Mouse (Mus musculus) forebrain, embryonic 10.5 days (tissue): ENCODE measurements at regions not wholly inside any gene's neighbourhood (a gene's known extent, or its start where the extent isn't known, plus 50 kb on each side); places are given as distances from the start of the nearest gene placed in this dataset.

Source experiments
- DNase-seq: peaks from one replicate; pipeline ENCODE4 v3.0.0-alpha.2; 2017; ENCODE audit warnings: low spot score; ENCODE audit errors: extremely low spot score
- H3K27ac ChIP-seq: fragments of 300-500 bp; sonication (generic); 2 replicates; pipeline ENCODE4 v1.5.1; 2016; ENCODE audit warnings: mild to moderate bottlenecking
- H3K27me3 ChIP-seq: fragments of 300-500 bp; sonication (generic); 2 replicates; pipeline ENCODE4 v1.6.1; 2016; ENCODE audit warnings: mild to moderate bottlenecking; ENCODE audit not compliant: poor library complexity, severe bottlenecking
- H3K36me3 ChIP-seq: fragments of 300-500 bp; sonication (generic); replicated peaks from 2 replicates; pipeline ENCODE4 v1.6.1; 2016; ENCODE audit warnings: mild to moderate bottlenecking, moderate library complexity
- H3K4me1 ChIP-seq: fragments of 300-500 bp; sonication (generic); 2 replicates; pipeline ENCODE4 v1.6.1; 2016
- H3K4me3 ChIP-seq: fragments of 300-500 bp; sonication (generic); 2 replicates; pipeline ENCODE4 v1.5.1; 2016; ENCODE audit warnings: mild to moderate bottlenecking, moderate library complexity
- H3K9me3 ChIP-seq: fragments of 300-500 bp; sonication (generic); 2 replicates; pipeline ENCODE4 v1.6.1; 2016; ENCODE audit warnings: mild to moderate bottlenecking, moderate library complexity
- WGBS: fragments of 180-500 bp; shearing (Covaris S2); methylation state at CpG from one replicate; pipeline ENCODE4 v1.1.7; 2016; 5-methylcytosine and 5-hydroxymethylcytosine counted together

DNA sequence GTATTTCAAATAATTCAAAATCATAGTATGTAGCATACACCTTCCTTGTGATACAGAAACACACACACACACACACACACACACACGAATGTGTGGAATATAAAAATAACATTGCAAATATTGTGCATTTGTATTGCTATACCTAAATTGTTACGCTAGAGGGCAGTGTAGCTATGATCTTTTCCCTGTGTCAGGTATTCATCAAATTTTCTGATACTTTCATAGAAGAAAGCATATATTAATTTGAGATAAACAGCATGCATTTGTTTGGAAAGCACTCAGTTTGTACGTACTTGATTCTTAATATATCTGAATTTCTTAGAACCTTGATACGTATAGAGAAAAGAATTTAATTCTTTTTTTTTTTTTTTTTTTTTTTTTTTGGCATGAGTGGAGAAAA lies 1700.9 kb upstream of the Sel1l start:
- Histone ChIP-seq H3K9me3 (no peaks in the 10 kb centered on the region), H3K4me1 (no peaks in the 10 kb centered on the region), H3K27ac (no peak overlapping the region), H3K4me3 (no peak overlapping the region), H3K36me3 (no peaks in the 10 kb centered on the region), H3K27me3 (no peaks in the 10 kb centered on the region)
- 41% methylated on average over 4 of the region's 4 CpGs for WGBS
- DNase-seq = no peak

DNA sequence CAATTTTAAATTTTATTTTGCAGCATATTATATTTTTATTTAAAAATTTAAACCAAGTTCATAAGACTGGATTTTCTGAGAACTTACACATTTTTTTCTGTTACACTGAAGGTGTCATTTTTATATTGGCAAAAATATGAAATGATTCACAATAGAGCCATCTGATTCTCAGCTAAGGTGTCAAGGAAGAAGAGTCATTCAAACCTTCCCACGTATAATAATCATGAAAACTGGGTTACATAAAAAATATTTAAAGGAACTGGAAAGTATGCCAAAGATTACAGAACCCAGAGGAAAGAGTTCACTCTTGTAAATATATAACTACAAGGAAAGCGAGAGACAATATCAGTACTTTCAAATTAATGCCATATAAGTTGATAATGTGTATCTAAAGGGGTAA lies 1674.5 kb upstream of the Sel1l start:
- Histone ChIP-seq H3K27me3 (no peaks in the 10 kb centered on the region), H3K36me3 (no peaks in the 10 kb centered on the region), H3K4me1 (no peaks in the 10 kb centered on the region), H3K9me3 (no peaks in the 10 kb centered on the region), H3K27ac (no peak overlapping the region), H3K4me3 (no peak overlapping the region)
- 82% methylated on average over 2 of the region's 2 CpGs for WGBS
- DNase-seq = no peak

DNA sequence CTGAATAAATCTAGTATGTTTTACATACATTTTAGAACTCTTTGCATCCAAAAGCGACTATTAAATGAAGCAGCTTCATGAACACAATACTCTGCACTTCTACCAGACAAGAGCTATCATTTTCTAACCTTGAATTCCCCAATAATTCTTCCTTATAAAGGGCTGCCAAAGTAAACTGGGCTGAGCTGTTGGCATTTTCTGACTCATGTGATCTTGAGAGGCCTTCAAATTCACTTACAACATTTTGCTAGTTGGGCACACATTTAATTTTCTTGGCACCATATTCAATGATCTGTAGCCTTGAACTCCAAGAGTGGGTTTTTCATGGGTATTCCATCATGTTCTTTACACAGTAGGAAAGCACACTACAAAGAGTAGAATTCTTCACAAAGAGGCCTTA lies 1637.4 kb upstream of the Sel1l start:
- 88% methylated on average over 1 of the region's 1 CpGs for WGBS
- DNase-seq = no peak

GRCm38 (mm10) chr12:93462106-93462505 lies 1613.1 kb upstream of the Sel1l start:
- Histone ChIP-seq H3K27ac (no peak overlapping the region), H3K4me1 (no peaks in the 10 kb centered on the region), H3K27me3 (no peaks in the 10 kb centered on the region), H3K9me3 (no peaks in the 10 kb centered on the region), H3K36me3 (no peaks in the 10 kb centered on the region), H3K4me3 (no peak overlapping the region)
- no peak for DNase-seq

More for the DNA sequence above, 1637.4 kb upstream of the Sel1l start:
- Histone ChIP-seq H3K9me3 (no peaks in the 10 kb centered on the region), H3K27ac (no peak overlapping the region), H3K4me1 (no peaks in the 10 kb centered on the region), H3K36me3 (no peaks in the 10 kb centered on the region), H3K4me3 (no peak overlapping the region), H3K27me3 (no peaks in the 10 kb centered on the region)

- WGBS = 93% methylated on average over 2 of the region's 2 CpGs
- Histone ChIP-seq H3K4me3 (no peak overlapping the region), H3K9me3 (no peaks in the 10 kb centered on the region), H3K27me3 (no peaks in the 10 kb centered on the region), H3K27ac (no peak overlapping the region), H3K36me3 (no peaks in the 10 kb centered on the region), H3K4me1 (no peaks in the 10 kb centered on the region)
- no peak for DNase-seq
These were observed 1600.5 kb upstream of the Sel1l start for GRCm38 (mm10) chr12:93449436-93449835.

GRCm38 (mm10) chr12:93429218-93429617 lies 1580.3 kb upstream of the Sel1l start:
- DNase-seq = no peak
- H3K4me1 ChIP-seq = no peaks in the 10 kb centered on the region

GRCm38 (mm10) chr12:93427988-93428387 lies 1579.0 kb upstream of the Sel1l start:
- no peaks in the 10 kb centered on the region for H3K4me1 ChIP-seq
- H3K36me3 ChIP-seq = no peaks in the 10 kb centered on the region
- no peaks in the 10 kb centered on the region for H3K27me3 ChIP-seq
- H3K27ac ChIP-seq = no peak overlapping the region
- H3K4me3 ChIP-seq = no peak overlapping the region
- no peak for DNase-seq
- WGBS = 94% methylated on average over 2 of the region's 2 CpGs
- no peaks in the 10 kb centered on the region for H3K9me3 ChIP-seq

More at GRCm38 (mm10) chr12:93429218-93429617, 1580.3 kb upstream of the Sel1l start:
- Histone ChIP-seq H3K36me3 (no peaks in the 10 kb centered on the region), H3K9me3 (no peaks in the 10 kb centered on the region), H3K27me3 (no peaks in the 10 kb centered on the region), H3K4me3 (no peak overlapping the region), H3K27ac (no peak overlapping the region)

GRCm38 (mm10) chr12:93416381-93416780 lies 1567.4 kb upstream of the Sel1l start:
- 77% methylated on average over 6 of the region's 6 CpGs for WGBS
- H3K9me3 ChIP-seq = no peaks in the 10 kb centered on the region
- no peak for DNase-seq
- H3K27me3 ChIP-seq = no peaks in the 10 kb centered on the region
- H3K36me3 ChIP-seq = no peaks in the 10 kb centered on the region
- H3K27ac ChIP-seq = no peak overlapping the region
- H3K4me3 ChIP-seq = no peak overlapping the region
- H3K4me1 ChIP-seq = peaks cover 7% of the 10 kb centered on the region; the same call in 1 of the 2 replicates

- H3K36me3 ChIP-seq = no peaks in the 10 kb centered on the region
- H3K4me3 ChIP-seq = no peak overlapping the region
- no peaks in the 10 kb centered on the region for H3K27me3 ChIP-seq
- peaks cover 7% of the 10 kb centered on the region; the same call in 1 of the 2 replicates for H3K4me1 ChIP-seq
- no peaks in the 10 kb centered on the region for H3K9me3 ChIP-seq
- H3K27ac ChIP-seq = no peak overlapping the region
- 89% methylated on average over 1 of the region's 1 CpGs for WGBS
- no peak for DNase-seq
These were observed 1566.8 kb upstream of the Sel1l start for GRCm38 (mm10) chr12:93415791-93416190.

- Histone ChIP-seq H3K4me1 (no peaks in the 10 kb centered on the region), H3K27me3 (no peaks in the 10 kb centered on the region), H3K9me3 (no peaks in the 10 kb centered on the region), H3K36me3 (no peaks in the 10 kb centered on the region), H3K27ac (no peak overlapping the region), H3K4me3 (no peak overlapping the region)
- DNase-seq = no peak
- 55% methylated on average over 2 of the region's 2 CpGs for WGBS
These were observed 1536.6 kb upstream of the Sel1l start for GRCm38 (mm10) chr12:93385578-93385977.

GRCm38 (mm10) chr12:93342933-93343332 lies 1494.0 kb upstream of the Sel1l start:
- no peak for DNase-seq
- 65% methylated on average over 4 of the region's 4 CpGs for WGBS
- H3K4me1 ChIP-seq = peaks cover 3% of the 10 kb centered on the region; the same call in 1 of the 2 replicates
- no peak overlapping the region for H3K4me3 ChIP-seq
- H3K9me3 ChIP-seq = no peaks in the 10 kb centered on the region
- no peak overlapping the region for H3K27ac ChIP-seq
- no peaks in the 10 kb centered on the region for H3K27me3 ChIP-seq
- H3K36me3 ChIP-seq = no peaks in the 10 kb centered on the region

DNA sequence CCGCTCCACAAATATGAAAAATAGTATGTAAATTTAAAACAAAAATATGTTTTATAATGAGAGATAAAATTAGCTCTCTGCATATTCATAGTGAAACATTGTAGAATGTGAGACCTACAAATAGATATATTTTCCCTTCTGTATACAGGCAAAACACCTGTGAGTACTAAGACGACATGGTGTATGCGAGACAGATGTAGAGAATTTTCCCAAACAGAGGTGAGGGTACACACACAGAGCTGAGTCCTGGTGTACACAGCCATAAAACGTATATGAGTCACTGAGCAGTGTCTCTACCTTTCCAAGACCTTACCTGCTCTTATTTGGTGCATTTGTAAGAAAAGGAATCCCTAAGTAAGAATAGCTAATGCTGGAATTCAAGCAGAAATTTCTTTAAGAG lies 1493.6 kb upstream of the Sel1l start:
- Histone ChIP-seq H3K27me3 (no peaks in the 10 kb centered on the region), H3K4me1 (peaks cover 3% of the 10 kb centered on the region; the same call in 1 of the 2 replicates), H3K27ac (no peak overlapping the region), H3K4me3 (no peak overlapping the region), H3K36me3 (no peaks in the 10 kb centered on the region), H3K9me3 (no peaks in the 10 kb centered on the region)
- DNase-seq = no peak
- 77% methylated on average over 4 of the region's 4 CpGs for WGBS

GRCm38 (mm10) chr12:93335520-93335919 lies 1486.6 kb upstream of the Sel1l start:
- H3K4me1 ChIP-seq = no peaks in the 10 kb centered on the region
- no peaks in the 10 kb centered on the region for H3K27me3 ChIP-seq
- no peak overlapping the region for H3K4me3 ChIP-seq
- H3K27ac ChIP-seq = no peak overlapping the region
- 86% methylated on average over 1 of the region's 1 CpGs for WGBS
- no peak for DNase-seq
- no peaks in the 10 kb centered on the region for H3K9me3 ChIP-seq
- no peaks in the 10 kb centered on the region for H3K36me3 ChIP-seq

- Histone ChIP-seq H3K9me3 (no peaks in the 10 kb centered on the region), H3K36me3 (no peaks in the 10 kb centered on the region), H3K27me3 (no peaks in the 10 kb centered on the region), H3K4me3 (no peak overlapping the region), H3K4me1 (no peaks in the 10 kb centered on the region), H3K27ac (no peak overlapping the region)
- DNase-seq = no peak
These were observed 1463.3 kb upstream of the Sel1l start for GRCm38 (mm10) chr12:93312214-93312613.
